Mouse (Mus musculus) liver, postnatal 0 days (tissue): Measurements from ENCODE around the gene Zfp239.

Experiments
- CTCF ChIP-seq: sonication (generic); IDR thresholded peaks from 2 replicates; pipeline ENCODE4 v1.5.1; 2016; ENCODE audit warnings: antibody characterized with exemption, low read depth
- EP300 ChIP-seq: IDR thresholded peaks from 2 replicates; pipeline ENCODE4 v1.6.1; 2016; ENCODE audit warnings: antibody characterized with exemption, low read depth, mild to moderate bottlenecking

DNA sequence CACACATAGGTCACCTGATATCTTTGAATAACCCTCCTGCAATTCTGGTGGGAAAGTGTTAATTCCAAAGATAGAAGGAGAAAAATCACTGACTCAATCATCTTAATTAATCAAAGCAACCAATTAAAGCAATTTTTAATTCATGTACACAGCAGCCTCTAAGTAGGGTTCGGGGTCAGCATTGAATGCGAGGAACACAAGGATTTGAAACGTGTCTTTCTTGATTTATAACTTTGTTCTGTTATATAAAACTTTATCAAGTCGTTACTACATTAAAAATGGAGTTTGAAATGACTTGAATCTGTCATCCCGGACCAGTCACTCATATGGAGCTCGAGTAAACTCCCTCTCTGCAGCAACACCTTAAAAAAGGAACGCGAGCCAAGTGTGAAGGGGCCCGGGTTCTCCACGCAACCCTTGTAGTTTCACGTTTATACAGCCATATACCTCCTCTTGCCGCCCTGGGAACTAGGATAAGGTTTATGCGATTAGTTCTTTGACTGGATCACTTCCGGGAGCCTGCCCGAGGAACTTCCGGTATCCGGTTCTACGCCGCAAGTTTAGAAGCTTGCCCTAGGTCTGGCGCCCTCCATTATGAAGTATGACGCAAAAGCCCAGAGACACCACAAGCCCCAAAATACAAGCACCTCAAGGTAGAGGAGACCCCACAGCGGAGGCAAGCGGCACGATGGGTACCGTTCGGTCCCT, 17.0 kb downstream of the Zfp239 start:
- TF ChIP-seq CTCF (no peak), EP300 (peak; percentile 57)
